Mouse (Mus musculus) central nervous system, embryonic 11.5 days (tissue): Measurements from ENCODE around the gene Ttc1. TPM values are rescaled to one million over a fixed set of nuclear protein-coding genes. Genes with fewer than 3 reads are reported as not detected.

Experiments used
- polyA plus RNA-seq: library from polyadenylated mRNA; depleted of rRNA; stranded (reverse); fragments of >200 nt; gene quantifications from 2 replicates; pipeline ENCODE4 v1.2.3, GENCODE M21; 2012; rRNA removed

Ttc1 gene
- polyA plus RNA-seq = 54.0 and 55.8 TPM in 2 replicates

GRCm38 (mm10) chr11:43747233-43748226 is at the start of gene Ttc1:
TSS of gene Ttc1 (minus strand) at chr11:43748008.

GRCm38 (mm10) chr11:43681472-43682414 is 66.1 kb downstream of the Ttc1 start, which contains the start of gene Pwwp2a:
TSS of gene Pwwp2a (plus strand) at chr11:43681998.

Other genes with a start within 250 kb of the Ttc1 start
- gene Ccnjl, start 219.2 kb downstream of the Ttc1 start, polyA plus RNA-seq = 17.2 and 26.0 TPM in 2 replicates
- gene 4933415A04Rik, start 161.0 kb downstream of the Ttc1 start, polyA plus RNA-seq = 2.1 and 2.8 TPM in 2 replicates
- not detected in 2 replicates for gene Fabp6, start 146.5 kb downstream of the Ttc1 start, polyA plus RNA-seq
- 52.4 and 58.9 TPM in 2 replicates for gene Pwwp2a, start 66.0 kb downstream of the Ttc1 start, polyA plus RNA-seq
- 1.2 TPM in 2 replicates for gene Adra1b, start 153.2 kb upstream of the Ttc1 start, polyA plus RNA-seq